Mouse (Mus musculus): ENCODE results near the gene Slc25a13.

The Slc25a13 gene

DNA sequence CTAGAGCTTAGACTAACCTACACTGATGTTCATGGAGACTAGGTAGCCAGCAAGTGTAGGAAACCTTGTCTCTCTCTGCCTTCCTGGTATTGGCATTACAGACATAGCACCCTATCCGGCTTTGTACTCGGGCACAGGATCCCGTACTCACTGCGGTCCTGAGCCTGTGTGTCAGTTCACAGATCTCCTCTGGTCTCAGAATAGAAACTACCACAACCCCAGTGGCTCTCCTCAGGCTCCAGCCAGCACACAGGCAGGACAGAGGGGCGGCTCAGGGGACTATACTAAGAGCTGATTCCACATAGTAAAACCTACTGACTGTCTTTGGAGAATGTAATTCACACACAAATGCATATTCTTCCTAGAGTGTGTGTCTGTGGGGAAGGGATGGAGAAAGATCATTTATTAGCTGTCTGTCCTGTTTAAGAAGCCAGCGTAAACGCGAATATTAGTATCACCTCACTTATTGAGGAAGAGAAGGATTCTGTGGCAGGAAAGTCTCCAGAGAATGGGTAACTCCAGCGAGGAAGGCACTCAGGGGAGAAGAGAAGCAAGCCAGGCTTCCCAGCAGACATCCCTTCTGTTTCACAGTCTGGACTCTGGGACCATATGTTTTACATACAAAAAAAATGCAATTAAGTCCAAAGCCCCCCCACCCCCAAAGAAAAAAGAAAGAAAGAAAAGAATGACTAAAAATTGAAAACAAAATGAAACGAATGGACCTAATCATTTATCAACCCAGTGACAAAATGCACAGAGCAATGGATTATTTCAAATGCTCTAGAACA lies 49.4 kb downstream of the Slc25a13 start:
- no peak for DNase-seq (ENCODE audit: low read depth)

DNA sequence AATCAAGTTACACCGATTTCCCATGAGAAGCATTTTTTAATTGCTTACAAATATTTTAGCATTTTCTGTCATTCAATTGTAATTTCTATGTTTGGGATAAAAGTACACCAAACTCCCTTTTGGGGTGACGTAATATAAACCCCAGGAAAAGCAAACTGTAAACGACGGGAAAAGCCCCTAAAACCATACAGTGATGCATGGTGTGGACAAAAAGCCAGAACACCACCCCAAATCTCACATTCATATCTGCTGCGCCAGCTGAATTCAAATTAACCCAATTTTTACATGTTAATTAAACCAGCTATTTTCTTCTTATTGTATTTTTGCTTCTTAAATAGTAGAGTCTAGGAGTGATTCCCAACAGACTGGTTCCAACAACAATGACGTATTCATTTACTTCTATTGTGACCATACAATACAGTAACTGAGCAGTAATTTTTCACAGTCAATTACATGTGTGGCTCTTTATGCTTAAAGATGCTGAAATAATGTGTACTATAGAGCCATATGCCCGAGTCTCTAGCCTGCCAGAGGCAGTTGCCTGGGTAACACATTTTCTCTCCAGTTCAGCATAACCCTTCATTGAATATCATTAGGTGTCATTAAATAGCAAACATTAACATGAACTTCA lies 53.9 kb downstream of the Slc25a13 start:
- DNase-seq (ENCODE audit: low read depth) = no peak

DNA sequence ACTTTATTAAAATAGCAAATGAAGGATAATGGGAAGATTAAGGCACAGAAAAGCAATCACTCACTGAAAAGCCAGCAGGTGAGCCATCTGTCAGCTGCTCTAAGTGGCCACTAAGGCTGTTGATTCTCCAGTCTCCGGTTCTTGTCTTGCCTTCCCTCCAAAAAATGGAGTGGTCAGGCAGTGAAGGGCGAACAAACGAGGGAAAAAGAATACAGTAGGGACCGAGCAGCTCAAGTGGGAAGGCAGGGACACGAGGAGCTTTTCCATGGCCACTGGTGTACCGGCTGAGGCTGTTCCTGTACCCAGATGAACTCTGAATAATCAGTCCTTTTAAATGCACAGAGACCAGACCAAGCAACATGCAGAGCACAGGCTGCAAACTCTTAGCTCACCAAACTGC lies 54.8 kb downstream of the Slc25a13 start:
- DNase-seq (ENCODE audit: low read depth) = no peak

DNA sequence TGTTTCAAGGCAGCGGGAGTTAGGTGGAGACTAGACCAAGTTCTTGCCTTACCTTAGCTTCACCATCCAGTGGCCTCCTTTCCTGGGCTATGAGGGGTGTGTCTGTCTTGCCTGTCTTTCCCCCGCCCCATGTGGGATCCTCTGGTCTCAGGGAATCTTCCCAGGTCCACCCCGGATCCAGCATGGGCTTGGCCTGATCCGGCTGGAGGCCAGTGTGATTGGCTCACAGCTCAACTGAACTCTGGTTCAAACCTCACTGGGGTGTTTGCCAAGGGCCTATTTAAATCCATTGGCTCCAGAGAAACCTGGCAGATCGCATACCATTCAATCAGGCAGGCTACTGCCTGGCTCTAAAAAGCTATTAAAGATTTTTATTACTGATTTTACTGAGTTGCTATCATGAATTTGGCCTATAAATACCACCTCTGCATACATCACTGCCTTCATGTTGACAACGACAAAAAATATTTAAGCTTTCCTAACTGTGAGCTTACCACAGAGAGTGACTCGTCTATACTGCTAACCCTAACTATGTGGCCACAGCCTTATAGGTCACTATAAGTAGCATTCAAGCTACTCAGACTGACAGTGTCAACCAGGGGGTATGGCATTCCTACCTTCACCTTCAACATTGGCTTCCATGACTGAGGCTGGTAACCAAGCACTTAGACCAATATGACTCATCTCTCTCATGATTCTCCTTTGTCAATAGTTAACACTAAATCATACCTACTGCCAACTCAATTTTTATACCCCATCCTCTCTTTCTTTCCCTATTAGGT lies 56.1 kb downstream of the Slc25a13 start:
- DNase-seq (ENCODE audit: low read depth) = no peak

- DNase-seq (ENCODE audit: low read depth) = no peak
Observed at GRCm38 (mm10) chr6:6159221-6159859, 57.6 kb downstream of the Slc25a13 start.

GRCm38 (mm10) chr6:6153426-6153825 lies 63.5 kb downstream of the Slc25a13 start:
- no peak for DNase-seq (ENCODE audit: low read depth)

- DNase-seq (ENCODE audit: low read depth) = no peak
Observed at GRCm38 (mm10) chr6:6150811-6151210, 66.2 kb downstream of the Slc25a13 start.

DNA sequence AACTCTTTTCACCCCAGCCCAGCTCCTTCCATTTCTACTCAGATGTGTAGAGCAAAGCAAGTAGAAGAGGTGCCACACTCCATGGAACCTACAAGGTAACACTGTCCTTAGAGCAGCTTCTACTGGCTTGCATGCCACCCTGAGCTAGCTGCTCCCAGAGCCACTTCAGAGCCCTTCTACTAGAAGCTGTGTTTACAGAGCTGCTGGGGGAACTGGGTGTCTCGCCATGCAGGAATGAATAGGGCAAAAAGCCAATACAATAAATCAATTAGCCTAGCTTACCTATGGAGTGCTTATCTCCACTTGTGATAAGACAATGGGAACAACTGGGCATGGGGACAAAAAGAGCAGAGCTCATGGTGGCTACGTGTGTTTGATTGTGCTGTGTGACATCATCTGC lies 67.2 kb downstream of the Slc25a13 start:
- no peak for DNase-seq (ENCODE audit: low read depth)

- DNase-seq (ENCODE audit: low read depth) = no peak
Observed at GRCm38 (mm10) chr6:6149329-6149728, 67.6 kb downstream of the Slc25a13 start.

DNA sequence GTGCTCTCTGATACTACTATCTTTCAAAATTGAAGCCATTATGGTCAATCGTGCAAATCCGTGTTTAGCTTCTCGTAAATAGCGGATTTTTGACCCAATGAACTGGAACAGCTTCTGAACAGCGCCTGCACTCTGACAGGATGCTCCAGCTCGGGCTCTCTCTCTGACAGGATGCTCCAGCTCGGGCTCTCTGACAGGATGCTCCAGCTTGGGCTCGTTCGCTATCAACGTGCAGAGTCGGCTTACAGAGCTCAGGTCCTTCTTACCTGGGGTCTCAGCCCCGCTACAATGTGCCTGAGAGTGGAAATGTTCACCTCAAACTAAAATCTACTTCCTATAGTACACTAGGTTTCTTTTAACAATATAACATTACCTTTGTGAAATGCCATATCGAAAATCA lies 71.6 kb downstream of the Slc25a13 start:
- DNase-seq (ENCODE audit: low read depth) = no peak

GRCm38 (mm10) chr6:6143525-6143924 lies 73.4 kb downstream of the Slc25a13 start:
- no peak for DNase-seq (ENCODE audit: low read depth)

- no peak for DNase-seq (ENCODE audit: low read depth)
Observed at GRCm38 (mm10) chr6:6140370-6140769, 76.6 kb downstream of the Slc25a13 start.

- DNase-seq (ENCODE audit: low read depth) = no peak
Observed at GRCm38 (mm10) chr6:6139061-6139460, 77.9 kb downstream of the Slc25a13 start.

DNA sequence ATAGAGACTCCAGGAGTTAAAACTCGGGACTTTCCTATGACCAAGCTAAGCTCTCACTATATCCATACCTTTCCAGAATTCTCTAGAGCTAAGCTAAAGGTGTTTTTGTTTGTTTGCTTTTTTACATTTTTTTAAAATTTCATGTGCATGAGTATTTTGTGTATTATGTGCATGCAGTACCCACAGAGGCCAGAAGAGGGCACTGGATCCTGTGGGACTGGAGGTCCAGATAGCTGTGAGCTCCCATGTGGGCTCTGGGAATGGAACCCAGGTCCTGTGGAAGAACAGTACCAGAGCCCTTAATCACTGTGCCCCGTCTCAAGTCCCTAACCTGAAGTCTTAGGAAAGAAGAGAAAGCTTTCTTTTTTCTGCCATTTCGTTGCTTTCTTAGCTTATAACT lies 80.2 kb downstream of the Slc25a13 start:
- no peak for DNase-seq (ENCODE audit: low read depth)

DNA sequence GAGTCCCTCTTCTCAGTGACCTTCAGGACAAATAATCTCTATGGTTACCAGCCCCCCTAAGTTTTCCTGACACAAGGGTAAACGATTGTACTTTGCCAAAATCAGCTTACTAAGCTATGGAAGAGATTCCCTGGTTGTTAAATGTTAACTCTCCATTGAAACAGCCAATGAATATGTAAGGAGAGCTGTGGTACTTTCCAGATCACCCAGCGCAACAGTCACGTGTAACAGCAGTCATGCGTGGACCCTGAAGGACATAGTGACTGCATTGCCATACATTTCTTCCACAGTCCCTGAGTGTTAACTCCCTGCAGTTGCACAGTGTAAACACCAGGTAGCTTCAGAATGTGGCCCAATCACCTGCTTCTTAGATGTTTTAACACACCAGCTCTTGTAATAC lies 82.0 kb downstream of the Slc25a13 start:
- no peak for DNase-seq (ENCODE audit: low read depth)

DNA sequence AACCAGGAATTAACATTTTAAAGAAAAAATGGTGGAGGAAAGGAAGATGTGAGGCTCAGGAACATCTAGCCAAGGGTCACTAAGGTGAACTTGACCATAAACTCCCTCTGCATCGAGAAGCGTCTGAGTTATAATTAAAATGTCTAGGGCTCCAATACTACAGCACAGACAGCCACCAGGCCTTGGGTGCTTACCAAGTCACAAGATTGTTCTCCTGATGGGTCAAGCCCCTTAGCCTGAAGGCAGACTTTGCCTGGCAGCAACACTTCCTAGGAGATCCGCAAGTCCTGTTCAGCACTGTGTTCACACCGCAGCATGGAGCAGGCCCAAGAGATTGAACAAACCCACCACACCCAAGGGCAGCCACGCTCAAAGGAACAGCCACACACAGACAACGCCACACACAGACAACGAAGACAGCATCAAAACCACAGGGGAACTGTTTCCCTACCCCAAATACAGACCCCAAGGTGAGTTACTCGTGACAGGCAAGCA lies 83.4 kb downstream of the Slc25a13 start:
- DNase-seq (ENCODE audit: low read depth) = no peak

DNA sequence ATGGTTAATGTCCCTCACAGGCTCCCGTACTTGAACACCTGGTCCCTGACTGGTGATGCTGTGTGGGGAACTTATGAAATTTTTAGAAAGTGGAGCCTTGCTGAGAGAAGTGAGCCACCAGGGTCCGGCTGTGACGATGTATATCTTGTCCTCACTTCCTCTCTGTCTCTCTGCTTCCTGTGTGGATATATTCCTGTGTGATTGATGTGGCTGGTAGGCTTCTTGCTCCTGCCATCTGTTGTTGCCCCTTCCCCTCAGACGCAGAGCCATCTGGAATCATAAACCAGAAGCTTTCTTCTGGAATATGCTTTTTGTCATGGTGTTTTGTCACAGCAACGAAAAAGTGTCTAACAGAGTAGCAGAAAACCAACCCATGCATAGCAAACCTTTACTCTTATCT lies 84.9 kb downstream of the Slc25a13 start:
- DNase-seq (ENCODE audit: low read depth) = no peak

DNA sequence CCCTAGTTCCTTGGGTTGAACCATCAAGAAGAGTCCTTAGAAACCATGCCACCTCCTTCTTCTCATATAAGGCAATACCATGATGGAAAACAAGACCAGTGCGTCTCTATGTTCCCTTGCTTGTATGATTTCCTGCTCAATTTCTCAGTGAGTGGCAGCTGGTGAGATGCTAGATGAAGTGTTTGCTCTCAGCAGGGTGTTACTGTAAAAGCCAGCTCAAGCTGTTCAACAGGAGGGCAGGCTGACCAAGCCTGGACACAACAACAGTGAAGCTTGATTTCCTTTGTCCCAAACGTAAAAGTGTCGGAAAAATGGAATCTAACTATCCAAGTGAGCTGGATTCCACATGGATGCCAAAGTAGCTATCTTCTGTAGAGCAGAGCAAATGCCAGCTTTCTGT lies 91.4 kb downstream of the Slc25a13 start:
- no peak for DNase-seq (ENCODE audit: low read depth)

DNA sequence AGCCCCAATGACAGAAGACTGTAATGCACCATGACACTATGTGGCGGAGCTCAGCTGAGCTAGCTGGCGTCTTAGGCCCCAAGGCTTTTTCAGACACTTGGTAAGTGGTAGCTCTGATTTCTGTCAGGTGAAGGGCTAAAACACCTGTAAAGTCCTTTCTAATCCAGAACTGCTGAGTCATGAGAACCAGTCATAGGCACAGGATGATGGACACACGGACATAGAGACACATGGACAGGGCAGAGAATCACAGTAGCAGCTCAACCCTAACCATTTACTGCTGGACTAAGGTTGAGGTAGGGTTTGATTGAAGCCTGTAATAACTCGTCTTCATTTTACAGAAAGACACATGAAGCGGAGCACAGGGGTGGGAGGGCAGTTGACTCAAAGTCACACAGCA lies 95.1 kb downstream of the Slc25a13 start:
- DNase-seq (ENCODE audit: low read depth) = no peak

- DNase-seq (ENCODE audit: low read depth) = no peak
Observed at GRCm38 (mm10) chr6:6120841-6121240, 96.1 kb downstream of the Slc25a13 start.

- DNase-seq (ENCODE audit: low read depth) = no peak
Observed at GRCm38 (mm10) chr6:6115771-6116170, 101.2 kb downstream of the Slc25a13 start.

DNA sequence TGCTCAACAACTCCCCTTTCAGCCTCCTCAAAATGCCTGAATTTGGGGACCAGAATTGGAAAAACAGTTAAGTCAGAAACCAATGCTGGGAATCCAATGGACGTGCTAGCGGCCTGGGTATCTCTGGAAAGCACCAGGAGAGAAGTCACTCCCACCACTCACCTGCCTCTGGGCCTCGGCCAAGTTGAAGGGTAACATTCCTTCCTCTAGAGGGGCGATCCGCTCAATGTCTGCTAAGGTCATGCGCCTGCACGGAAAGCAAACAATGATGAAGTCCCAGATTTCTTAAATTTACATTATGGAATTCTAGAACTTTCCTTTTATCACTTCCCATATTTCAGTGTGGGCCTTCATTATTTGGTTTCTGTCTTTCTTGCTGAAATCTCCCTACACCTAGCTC lies 103.2 kb downstream of the Slc25a13 start:
- DNase-seq (ENCODE audit: low read depth) = no peak

Data from naive thymus-derived CD4-positive, alpha-beta T cell, adult 2 months (primary cell).